In the genomic region with DNA sequence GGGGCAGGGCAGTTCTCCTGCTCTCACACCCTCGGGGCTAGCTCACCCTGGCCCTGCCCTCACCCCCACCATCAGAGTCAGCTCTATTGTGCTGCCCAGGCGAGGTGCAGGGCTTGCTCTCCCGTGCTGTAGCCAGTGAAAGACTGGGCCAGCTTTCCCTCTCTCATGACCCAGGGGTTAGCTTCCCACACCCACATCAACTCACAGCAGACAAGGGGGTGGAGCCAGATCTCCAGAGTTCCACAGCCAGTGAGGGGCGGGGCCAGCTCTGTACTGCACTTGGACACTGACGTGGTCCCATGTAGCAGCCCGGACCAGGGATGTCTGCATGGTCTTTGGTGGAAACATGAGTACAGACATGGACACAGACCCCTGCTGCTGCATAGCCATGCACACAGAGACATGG, we compare ENCODE assay signal across 8 mouse cellular contexts. TPM values are rescaled to one million over a fixed set of nuclear protein-coding genes. Genes with fewer than 3 reads are reported as not detected.
DNase-seq lines count a peak whose midpoint lies in the region; ATAC-seq lines count a peak whose summit lies in the region.

No protein-coding gene starts in this region.

- no peaks in the 10 kb centered on the region for H3K36me3 ChIP-seq in embryonic facial prominence, embryonic 11.5 days (replicated peaks; ENCODE audit: control insufficient read depth, insufficient read depth, low read depth, low read length)
- H3K36me3 ChIP-seq in hindbrain, embryonic 12.5 days = no peaks in the 10 kb centered on the region
- H3K36me3 ChIP-seq in liver, embryonic 13.5 days = no peaks in the 10 kb centered on the region
- no peaks in the 10 kb centered on the region for H3K36me3 ChIP-seq in stomach, embryonic 15.5 days

- DNase-seq in NIH3T3 (ENCODE audit: low read depth) = peak; percentile 59
- DNase-seq in embryonic facial prominence, embryonic 11.5 days (ENCODE audit: low spot score) = peak; percentile 65
- DNase-seq in liver, embryonic 13.5 days = peak; percentile 11
- DNase-seq in thymus, postnatal 10 days (ENCODE audit: low spot score in 2 of 2) = no peak
- DNase-seq in frontal cortex, postnatal 36 days (ENCODE audit: low spot score in 2 of 2) = no peak
- DNase-seq in frontal cortex, postnatal 10 days (ENCODE audit: low spot score in 2 of 2) = no peak

- no peaks in the 10 kb centered on the region for H3K27me3 ChIP-seq in embryonic facial prominence, embryonic 11.5 days (ENCODE audit: control insufficient read depth, insufficient read depth, low read length)
- no peaks in the 10 kb centered on the region for H3K27me3 ChIP-seq in hindbrain, embryonic 12.5 days
- H3K27me3 ChIP-seq in liver, embryonic 13.5 days = no peaks in the 10 kb centered on the region
- H3K27me3 ChIP-seq in stomach, embryonic 15.5 days (replicated peaks) = no peaks in the 10 kb centered on the region

- no peaks in the 10 kb centered on the region for H3K4me1 ChIP-seq in embryonic facial prominence, embryonic 11.5 days (ENCODE audit: control insufficient read depth, insufficient read depth, low read length)
- peaks cover 8% of the 10 kb centered on the region for H3K4me1 ChIP-seq in hindbrain, embryonic 12.5 days
- peaks cover 9% of the 10 kb centered on the region for H3K4me1 ChIP-seq in liver, embryonic 13.5 days (replicated peaks)
- H3K4me1 ChIP-seq in stomach, embryonic 15.5 days = peaks cover 10% of the 10 kb centered on the region; the same call in 1 of the 2 replicates

- no peaks in the 10 kb centered on the region for H3K9me3 ChIP-seq in embryonic facial prominence, embryonic 11.5 days (replicated peaks; ENCODE audit: control insufficient read depth, low read length)
- H3K9me3 ChIP-seq in hindbrain, embryonic 12.5 days (replicated peaks) = no peaks in the 10 kb centered on the region
- H3K9me3 ChIP-seq in liver, embryonic 13.5 days (replicated peaks) = no peaks in the 10 kb centered on the region
- no peaks in the 10 kb centered on the region for H3K9me3 ChIP-seq in stomach, embryonic 15.5 days

- ATAC-seq in embryonic facial prominence, embryonic 11.5 days (replicated peaks; ENCODE audit: insufficient number of reproducible peaks, low FRiP score, low TSS enrichment, low read depth) = peak; percentile 83
- peak; percentile 74 for ATAC-seq in hindbrain, embryonic 12.5 days (ENCODE audit: low FRiP score)
- ATAC-seq in liver, embryonic 13.5 days (ENCODE audit: low read depth) = peak; percentile 73
- peak; percentile 76 for ATAC-seq in stomach, embryonic 15.5 days (ENCODE audit: insufficient read depth, low FRiP score, low read depth)

- H3K27ac ChIP-seq in embryonic facial prominence, embryonic 11.5 days (replicated peaks; ENCODE audit: low read depth, low read length) = no peak overlapping the region
- peak overlapping the region; percentile 26; the same call in 1 of the 2 replicates for H3K27ac ChIP-seq in hindbrain, embryonic 12.5 days
- H3K27ac ChIP-seq in liver, embryonic 13.5 days = no peak overlapping the region
- peak overlapping the region; percentile 49 for H3K27ac ChIP-seq in stomach, embryonic 15.5 days

- 0 out of 2 replicates have a peak overlapping the region, but pooled peaks have one; percentile 13 for H3K9ac ChIP-seq in embryonic facial prominence, embryonic 11.5 days (replicated peaks; ENCODE audit: low read length)
- no peak overlapping the region for H3K9ac ChIP-seq in hindbrain, embryonic 12.5 days
- H3K9ac ChIP-seq in liver, embryonic 13.5 days = no peak overlapping the region
- no peak overlapping the region for H3K9ac ChIP-seq in stomach, embryonic 15.5 days

- 17% methylated on average over 6 of the region's 6 CpGs for WGBS in embryonic facial prominence, embryonic 11.5 days
- 15% methylated on average over 6 of the region's 6 CpGs for WGBS in hindbrain, embryonic 12.5 days
- 26% methylated on average over 6 of the region's 6 CpGs for WGBS in liver, embryonic 13.5 days (ENCODE audit: insufficient replicate concordance)
- WGBS in stomach, embryonic 15.5 days = 18% methylated on average over 6 of the region's 6 CpGs

- no peak overlapping the region for H3K4me3 ChIP-seq in embryonic facial prominence, embryonic 11.5 days (ENCODE audit: low read depth, low read length)
- H3K4me3 ChIP-seq in hindbrain, embryonic 12.5 days = no peak overlapping the region
- no peak overlapping the region for H3K4me3 ChIP-seq in liver, embryonic 13.5 days (replicated peaks)
- H3K4me3 ChIP-seq in stomach, embryonic 15.5 days (replicated peaks) = no peak overlapping the region

- H3K4me2 ChIP-seq in embryonic facial prominence, embryonic 11.5 days (ENCODE audit: low read depth, low read length) = 0 out of 2 replicates have a peak overlapping the region, but pooled peaks have one; percentile 21
- 0 out of 2 replicates have a peak overlapping the region, but pooled peaks have one; percentile 17 for H3K4me2 ChIP-seq in hindbrain, embryonic 12.5 days (replicated peaks)
- H3K4me2 ChIP-seq in liver, embryonic 13.5 days = no peak overlapping the region
- no peak overlapping the region for H3K4me2 ChIP-seq in stomach, embryonic 15.5 days

RNA-seq across cellular contexts. Expression of gene Nfe2l3, which starts 33.4 kb away (rescaled TPM):
- 1.5 and 1.6 TPM in 2 replicates for polyA plus RNA-seq in embryonic facial prominence, embryonic 11.5 days (2014; fragmentation: Nextera tagmentation; extraction: Ambion mirVana)
- 3.8 and 4.5 TPM in 2 replicates for polyA plus RNA-seq in hindbrain, embryonic 12.5 days (2016; fragmentation: Nextera tagmentation; extraction: Ambion mirVana)
- polyA plus RNA-seq in liver, embryonic 13.5 days (2015; fragmentation: Nextera tagmentation; extraction: Ambion mirVana) = 0.13 and 0.22 TPM in 2 replicates
- polyA plus RNA-seq in stomach, embryonic 15.5 days (2015; fragmentation: Nextera tagmentation; extraction: Ambion mirVana) = 6.8 and 9.4 TPM in 2 replicates

Comparison
In these comparisons a context has a peak if more than half of its experiments do, and no peak if none do; other contexts are left out.
1. DNase-seq: peak in NIH3T3 (single experiment), embryonic facial prominence, embryonic 11.5 days (single experiment) and liver, embryonic 13.5 days (single experiment); none in thymus, postnatal 10 days (0 of 2), frontal cortex, postnatal 36 days (0 of 2) and frontal cortex, postnatal 10 days (0 of 2).
2. H3K27ac ChIP-seq: peak in hindbrain, embryonic 12.5 days (single experiment) and stomach, embryonic 15.5 days (single experiment); none in embryonic facial prominence, embryonic 11.5 days (single experiment) and liver, embryonic 13.5 days (single experiment).
3. H3K4me2 ChIP-seq: peak in embryonic facial prominence, embryonic 11.5 days (single experiment) and hindbrain, embryonic 12.5 days (single experiment); none in liver, embryonic 13.5 days (single experiment) and stomach, embryonic 15.5 days (single experiment).
4. Peak in every context shown above with its lines, with median percentiles within 50 percentile points of each other: ATAC-seq.